Mouse (Mus musculus): ENCODE measurements at regions not wholly inside any gene's neighbourhood (a gene's known extent, or its start where the extent isn't known, plus 50 kb on each side); places are given as distances from the start of the nearest gene placed in this dataset.

DNA sequence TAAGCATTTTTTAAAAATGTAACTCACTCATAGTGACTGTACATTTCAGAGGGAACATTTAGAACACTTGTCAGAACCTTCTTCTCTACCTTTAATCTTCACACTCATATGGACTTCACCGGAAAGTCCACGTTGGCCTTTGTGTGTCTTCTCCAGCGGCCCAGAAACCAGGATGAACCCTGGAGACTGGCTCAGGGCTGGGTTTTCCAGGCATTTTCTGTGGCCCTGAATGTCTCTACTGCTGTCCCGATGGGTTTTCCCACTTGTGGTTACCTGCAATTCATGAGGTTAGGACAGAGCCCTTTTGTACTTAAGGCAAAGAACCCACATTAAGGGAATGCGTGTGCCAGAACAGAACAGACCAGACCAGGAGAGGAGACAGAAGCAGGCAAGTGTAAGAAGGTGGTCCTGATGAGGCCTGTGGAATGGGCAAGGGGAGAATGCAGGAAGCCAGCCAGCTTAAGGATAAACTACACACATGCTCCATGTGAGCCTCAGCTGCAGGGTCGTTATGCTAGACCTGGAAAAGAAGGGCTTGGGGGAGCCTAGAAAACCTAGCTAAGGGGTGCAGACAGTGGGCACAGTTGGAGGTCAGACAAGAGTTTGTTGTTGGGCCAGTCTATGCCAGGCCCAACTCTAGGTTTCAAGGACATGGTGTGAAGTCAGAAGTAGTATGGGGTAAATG lies 94.8 kb downstream of the Snx19 start:
- DNase-seq (ENCODE audit: low read depth) = no peak

DNA sequence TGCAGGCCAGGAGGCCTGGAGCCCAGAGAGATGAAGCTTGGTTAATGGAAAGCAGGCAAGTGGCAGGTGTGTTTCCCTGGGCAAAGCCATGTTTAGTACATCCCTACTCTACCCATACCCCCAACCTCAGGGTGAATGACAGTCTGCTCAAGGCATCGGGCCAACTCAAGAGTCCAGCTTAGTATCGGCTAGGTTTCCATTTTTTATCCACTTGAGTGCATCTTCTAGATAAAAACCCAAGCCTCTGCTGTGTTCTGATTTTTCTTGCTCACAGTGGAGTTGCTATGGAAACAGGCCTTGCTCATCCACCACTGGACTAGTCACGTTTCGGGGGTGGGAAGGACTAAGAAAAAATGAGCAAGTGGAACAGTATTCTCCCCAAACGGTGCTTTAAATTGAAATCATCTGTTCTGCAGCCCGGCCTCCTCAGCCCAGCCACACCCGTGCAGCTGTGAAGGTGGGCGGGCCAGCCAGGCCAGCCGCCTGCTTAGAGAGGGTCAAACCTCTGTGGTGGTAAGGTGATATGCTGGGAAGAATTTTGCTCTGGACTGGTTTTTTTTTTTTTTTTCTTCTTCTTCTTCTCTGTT lies 94.0 kb downstream of the Snx19 start:
- DNase-seq (ENCODE audit: low read depth) = peak; percentile 91

DNA sequence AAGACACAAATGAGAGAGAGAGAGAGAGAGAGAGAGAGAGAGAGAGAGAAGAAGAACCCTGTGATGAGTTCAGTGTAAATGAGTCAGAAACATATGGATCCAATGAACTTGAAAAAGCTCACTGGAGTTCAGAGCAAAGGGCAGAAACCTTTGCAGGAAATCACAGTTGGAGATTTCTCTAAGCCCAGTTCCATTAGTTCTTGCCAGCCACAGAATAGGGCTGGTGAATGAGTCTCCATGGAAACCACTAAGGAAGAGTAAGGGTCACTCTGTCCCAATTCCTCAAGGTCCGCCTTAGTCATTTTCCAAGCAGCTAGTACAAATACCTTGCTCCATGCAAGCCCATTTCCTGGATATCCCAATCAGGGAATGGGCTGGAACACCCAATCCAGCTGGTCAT lies 93.2 kb downstream of the Snx19 start:
- no peak for DNase-seq (ENCODE audit: low read depth)

DNA sequence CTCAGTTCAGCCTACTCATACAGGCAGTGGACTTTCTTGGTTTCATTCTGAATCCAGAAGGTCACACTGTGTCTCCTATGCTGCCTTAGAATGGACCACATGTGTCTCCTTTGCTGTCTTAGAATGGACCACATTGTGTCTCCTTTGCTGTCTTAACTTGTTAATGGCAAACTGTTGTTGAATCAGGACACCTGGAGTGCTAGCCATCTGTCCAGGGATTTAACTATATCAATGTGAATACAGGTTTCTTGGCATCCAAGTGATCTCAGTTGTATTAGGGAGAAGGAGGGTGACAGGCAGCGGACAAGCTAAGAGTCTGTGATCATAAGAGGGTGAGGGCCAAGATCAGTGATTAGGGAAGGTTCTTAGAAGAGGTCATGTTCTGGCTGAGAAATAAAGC lies 92.3 kb downstream of the Snx19 start:
- no peak for DNase-seq (ENCODE audit: low read depth)
